Mouse (Mus musculus): ENCODE results near the gene Rtkn. TPM values are rescaled to one million over a fixed set of nuclear protein-coding genes. Genes with fewer than 3 reads are reported as not detected.
A peak's percentile ranks its signal among the peaks of the same experiment; 100 is the strongest.

The Rtkn gene
- total RNA-seq (2021) = 10 to 100 TPM; 30.3 to 34.4 TPM

DNA sequence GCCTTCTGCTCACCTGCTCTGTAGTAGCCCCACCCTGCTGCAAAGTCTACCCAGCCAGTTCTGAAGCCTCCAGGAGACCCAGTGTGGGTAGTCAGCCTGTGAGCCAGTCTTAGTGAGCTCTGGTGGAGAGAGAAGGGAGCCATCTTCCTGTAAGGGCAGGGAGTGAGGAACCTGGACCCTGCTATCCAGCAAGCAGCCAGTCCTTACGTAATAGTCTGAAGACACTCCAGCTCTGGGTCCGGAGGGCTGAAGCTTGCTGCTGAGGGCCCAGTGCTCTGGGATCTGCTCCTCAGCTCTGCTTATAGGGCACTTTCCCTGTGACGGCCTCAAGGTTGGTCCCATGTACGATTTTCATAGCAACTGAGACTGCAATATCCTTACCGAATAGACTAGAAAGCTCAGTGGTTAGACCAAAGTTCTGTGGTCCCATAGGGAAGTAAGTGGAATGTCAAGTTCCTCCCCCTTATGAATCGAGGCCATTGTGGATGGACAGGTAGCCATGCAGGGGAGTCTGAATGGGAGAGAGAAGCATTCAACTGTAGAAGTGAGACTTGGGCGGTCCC lies at the start of gene Rtkn:
Rtkn (plus strand) TSS at position 513 of the 563 bp plus-strand sequence.
- intact Hi-C loops (cut with DNase I) = no loop called here
- DNase-seq (ENCODE audit: extremely low spot score in 1 of 2, low spot score in 2 of 2) = no peak

DNA sequence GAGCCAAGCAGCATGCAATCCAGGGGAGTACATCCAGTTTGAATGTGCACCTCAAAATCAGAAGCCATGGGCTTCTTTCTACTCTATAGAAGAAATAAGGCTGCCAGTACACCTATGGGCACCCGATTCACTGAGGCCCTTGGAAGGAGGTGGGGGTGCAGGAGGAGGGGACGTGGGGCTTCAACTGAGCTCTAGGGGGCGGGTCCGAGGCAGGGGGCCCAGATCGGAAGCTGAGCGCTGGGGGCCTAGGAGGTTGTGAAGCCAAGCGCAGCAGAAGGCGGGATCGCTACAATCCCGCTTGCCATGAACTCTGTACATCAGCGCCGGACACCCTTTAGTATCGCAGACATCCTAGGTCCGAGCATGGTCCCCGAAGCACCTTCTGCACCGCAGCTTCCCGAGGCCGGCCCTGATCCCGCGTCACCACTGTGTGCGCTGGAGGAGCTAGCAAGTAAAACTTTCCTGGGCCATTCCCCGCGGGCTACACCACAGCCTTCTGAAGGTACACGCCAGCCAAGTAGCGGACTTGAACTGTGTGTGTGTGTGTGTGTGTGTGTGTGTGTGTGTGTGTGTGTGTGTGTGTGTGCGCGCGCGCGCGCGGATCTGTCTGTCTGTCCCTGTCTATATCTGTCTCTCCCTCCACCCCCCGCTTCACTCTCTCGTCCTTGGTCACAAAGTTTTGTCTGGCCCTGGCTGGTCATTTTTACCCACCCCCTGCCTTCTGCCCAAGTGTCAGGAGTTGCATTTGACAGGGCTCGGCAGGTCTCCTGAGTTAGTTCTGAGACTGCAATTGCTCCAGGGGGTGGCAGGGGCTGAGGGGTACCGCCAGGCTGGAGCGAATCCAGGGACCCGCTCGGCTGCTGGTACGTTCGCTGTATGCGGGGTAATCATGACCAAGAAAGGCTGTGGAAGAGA lies 48.9 kb upstream of the Rtkn start, which contains the start of gene Lbx2:
Lbx2 (plus strand) TSS at position 247 of the 915 bp plus-strand sequence.
- intact Hi-C loops (cut with DNase I) = no loop called here

GRCm38 (mm10) chr6:83087205-83087925 lies 47.9 kb upstream of the Rtkn start:
- intact Hi-C loops (cut with DNase I) = no loop called here

More for the DNA sequence above, 48.9 kb upstream of the Rtkn start, which contains the start of gene Lbx2:
- DNase-seq (ENCODE audit: extremely low spot score in 1 of 2, low spot score in 2 of 2) = no peak

GRCm38 (mm10) chr6:83087926-83088260 lies 47.4 kb upstream of the Rtkn start:
- DNase-seq (ENCODE audit: extremely low spot score in 1 of 2, low spot score in 2 of 2) = no peak
- intact Hi-C loops (cut with DNase I) = no loop called here

More at GRCm38 (mm10) chr6:83087205-83087925, 47.9 kb upstream of the Rtkn start:
- DNase-seq (ENCODE audit: extremely low spot score in 1 of 2, low spot score in 2 of 2) = peak in 1 of 2 experiments; percentile 40

DNA sequence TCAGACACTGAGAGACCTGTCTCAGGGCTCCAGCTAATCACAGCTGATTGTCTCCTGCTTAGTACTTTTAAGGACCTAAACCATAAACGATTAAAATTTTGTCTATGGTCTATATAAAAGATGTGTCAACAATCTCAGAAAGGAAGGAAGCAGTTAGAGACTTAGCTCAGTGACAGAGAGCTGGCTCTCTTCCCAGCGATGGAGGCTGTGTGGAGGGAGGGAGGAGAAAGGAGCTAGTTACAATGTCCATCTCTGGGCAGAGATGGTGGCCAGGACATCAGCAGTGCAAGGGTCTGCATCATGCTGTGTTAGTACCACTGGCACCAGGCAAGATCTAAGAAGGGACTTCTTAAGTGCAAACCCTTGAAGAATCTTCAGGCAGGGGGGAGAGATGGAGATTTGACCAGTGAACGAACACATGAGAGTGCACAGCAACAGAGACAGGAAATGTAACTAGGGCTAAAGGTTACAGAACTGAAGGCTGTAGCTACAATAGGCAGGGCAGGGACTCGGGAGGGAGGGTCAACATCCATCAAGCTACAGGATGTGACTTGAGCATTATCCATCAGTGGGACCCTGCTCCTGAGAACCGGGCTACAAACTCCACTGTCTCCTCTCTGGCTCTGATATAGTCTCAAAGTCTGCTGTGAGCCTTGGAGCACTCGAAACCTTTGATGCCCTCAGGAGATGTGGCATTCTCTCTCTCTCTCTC lies 42.7 kb upstream of the Rtkn start:
- intact Hi-C loops (cut with DNase I) = no loop called here
- no peak for DNase-seq (ENCODE audit: extremely low spot score in 1 of 2, low spot score in 2 of 2)

DNA sequence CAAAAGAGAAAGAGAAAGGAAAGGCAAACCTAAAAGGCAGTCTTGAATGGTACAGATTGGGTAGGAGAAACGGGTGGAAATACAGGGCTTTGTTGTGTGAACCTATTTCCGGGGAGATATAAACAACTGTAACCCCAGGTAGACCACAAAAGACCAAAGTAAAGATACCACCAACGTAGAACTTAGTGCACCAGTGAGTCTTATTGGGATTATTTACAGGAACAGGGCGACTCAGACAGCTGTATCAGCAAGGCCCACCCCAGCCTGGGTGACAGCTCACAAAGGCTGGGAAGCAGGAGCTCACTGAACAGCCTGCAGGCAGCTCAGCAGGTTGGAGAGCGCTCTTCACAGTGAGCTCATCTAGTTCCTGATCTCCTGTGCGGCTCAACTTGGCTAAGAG lies 39.3 kb upstream of the Rtkn start:
- intact Hi-C loops (cut with DNase I) = no loop called here
- no peak for DNase-seq (ENCODE audit: extremely low spot score in 1 of 2, low spot score in 2 of 2)

- DNase-seq (ENCODE audit: extremely low spot score in 1 of 2, low spot score in 2 of 2) = no peak
- intact Hi-C loops (cut with DNase I) = no loop called here
Observed at GRCm38 (mm10) chr6:83098411-83098810, 36.9 kb upstream of the Rtkn start.

GRCm38 (mm10) chr6:83101316-83101687 lies 34.0 kb upstream of the Rtkn start, which contains the start of the genes Ccdc142 and Gm42688:
Ccdc142 (plus strand) TSS chr6:83101601.
Gm42688 (plus strand) TSS chr6:83101617.
- DNase-seq (ENCODE audit: extremely low spot score in 1 of 2, low spot score in 2 of 2) = peak; percentile 90
- intact Hi-C loops (cut with DNase I) = loop anchor here (2.0 kb wide), 1 partner anchor 105 kb away; no protein-coding TSS in a partner anchor

- DNase-seq (ENCODE audit: extremely low spot score in 1 of 2, low spot score in 2 of 2) = peak in 1 of 2 experiments; percentile 84
Observed at GRCm38 (mm10) chr6:83101688-83102556, 33.3 kb upstream of the Rtkn start.

DNA sequence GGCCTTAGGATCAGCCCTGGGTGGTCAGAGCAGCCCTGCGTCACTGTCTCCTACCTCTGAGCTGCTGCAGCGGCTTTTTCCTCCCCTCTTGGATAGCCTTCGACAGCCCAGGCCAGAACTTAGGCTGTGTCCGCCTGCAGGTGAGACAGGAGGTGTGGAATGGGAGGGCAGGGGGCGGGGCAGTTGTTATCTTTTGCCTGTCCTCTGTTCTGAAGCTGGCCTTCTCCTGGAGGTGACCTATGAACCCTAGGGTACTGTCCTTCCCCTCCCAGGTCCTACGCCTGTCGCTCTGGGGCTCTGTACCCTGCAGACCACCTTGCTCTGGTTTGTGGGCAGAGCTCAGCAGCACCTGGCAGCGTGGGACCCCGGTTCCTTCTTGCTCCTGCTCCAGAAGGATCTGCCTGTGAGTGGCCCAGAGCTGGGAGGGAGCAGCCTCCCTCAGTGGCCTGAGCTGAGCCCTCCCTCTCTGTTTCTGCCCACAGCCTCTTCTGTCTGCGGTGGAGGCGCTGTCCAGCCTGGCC lies 32.1 kb upstream of the Rtkn start:
- intact Hi-C loops (cut with DNase I) = no loop called here

More at GRCm38 (mm10) chr6:83101688-83102556, 33.3 kb upstream of the Rtkn start:
- intact Hi-C loops (cut with DNase I) = loop anchor here (2.0 kb wide), 1 partner anchor 105 kb away; no protein-coding TSS in a partner anchor

DNA sequence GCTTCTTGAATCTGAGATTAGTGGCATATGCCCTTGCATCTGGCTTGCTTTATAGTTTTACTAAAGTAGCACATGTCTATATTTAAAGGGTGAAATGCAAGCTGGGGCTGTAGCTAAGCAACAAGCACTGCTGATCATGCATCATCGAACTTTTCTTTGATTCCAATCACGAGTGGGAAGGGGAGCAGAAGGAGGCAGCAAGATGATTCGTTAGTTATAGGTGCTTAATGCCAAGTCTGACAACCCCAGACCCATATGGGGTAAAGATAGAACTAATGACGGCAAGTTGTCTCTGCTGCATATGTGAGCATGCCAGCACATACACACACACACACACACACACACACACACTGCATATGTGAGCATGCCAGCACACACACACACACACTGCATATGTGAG lies 31.1 kb upstream of the Rtkn start:
- intact Hi-C loops (cut with DNase I) = no loop called here
- DNase-seq (ENCODE audit: extremely low spot score in 1 of 2, low spot score in 2 of 2) = no peak

More for the DNA sequence above, 32.1 kb upstream of the Rtkn start:
- no peak for DNase-seq (ENCODE audit: extremely low spot score in 1 of 2, low spot score in 2 of 2)

DNA sequence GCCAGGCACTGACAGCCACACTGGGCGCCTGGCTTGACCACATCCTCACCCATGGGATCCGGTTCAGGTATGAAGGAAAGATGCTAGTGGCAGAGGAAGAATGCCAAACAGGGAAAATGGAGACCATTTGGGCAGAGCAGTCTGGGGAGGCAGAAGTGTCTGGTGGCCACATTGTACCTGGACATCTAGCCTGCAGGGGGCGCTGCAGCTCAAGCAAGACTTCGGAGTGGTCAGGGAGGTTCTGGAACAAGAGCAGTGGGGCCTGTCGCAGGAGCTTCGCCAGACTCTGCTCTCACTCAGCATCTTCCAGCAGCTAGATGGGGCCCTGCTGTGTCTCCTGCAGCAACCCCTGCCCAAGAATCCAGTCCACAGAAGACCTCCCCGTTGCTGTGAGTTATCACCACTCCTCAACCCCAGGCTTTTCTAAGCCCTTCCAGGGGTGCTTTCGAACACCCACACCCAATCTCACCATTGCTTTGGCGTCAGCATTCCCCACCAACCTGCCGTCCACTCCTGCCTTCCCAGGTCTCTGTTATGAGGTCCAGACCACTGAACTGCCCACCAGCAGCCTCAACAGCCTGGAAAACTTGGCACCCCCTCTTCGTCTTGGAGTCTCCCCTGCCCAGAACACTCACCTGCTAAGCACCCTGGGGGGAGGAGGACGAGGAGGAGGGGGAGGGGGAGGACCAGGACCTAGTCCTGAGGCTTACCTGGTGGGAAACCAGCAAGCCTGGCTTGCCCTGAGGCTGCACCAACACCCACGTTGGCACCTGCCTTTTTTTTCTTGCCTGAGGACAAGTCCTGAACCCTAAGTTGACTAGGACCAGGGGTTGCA lies 27.5 kb upstream of the Rtkn start:
- intact Hi-C loops (cut with DNase I) = no loop called here
- DNase-seq (ENCODE audit: extremely low spot score in 1 of 2, low spot score in 2 of 2) = peak in 1 of 2 experiments; percentile 86

GRCm38 (mm10) chr6:83108762-83109668 lies 26.2 kb upstream of the Rtkn start, which contains the start of gene Mrpl53:
Mrpl53 (plus strand) TSS chr6:83109040.
- intact Hi-C loops (cut with DNase I) = no loop called here
- DNase-seq (ENCODE audit: extremely low spot score in 1 of 2, low spot score in 2 of 2) = peak in 1 of 2 experiments; percentile 88

DNA sequence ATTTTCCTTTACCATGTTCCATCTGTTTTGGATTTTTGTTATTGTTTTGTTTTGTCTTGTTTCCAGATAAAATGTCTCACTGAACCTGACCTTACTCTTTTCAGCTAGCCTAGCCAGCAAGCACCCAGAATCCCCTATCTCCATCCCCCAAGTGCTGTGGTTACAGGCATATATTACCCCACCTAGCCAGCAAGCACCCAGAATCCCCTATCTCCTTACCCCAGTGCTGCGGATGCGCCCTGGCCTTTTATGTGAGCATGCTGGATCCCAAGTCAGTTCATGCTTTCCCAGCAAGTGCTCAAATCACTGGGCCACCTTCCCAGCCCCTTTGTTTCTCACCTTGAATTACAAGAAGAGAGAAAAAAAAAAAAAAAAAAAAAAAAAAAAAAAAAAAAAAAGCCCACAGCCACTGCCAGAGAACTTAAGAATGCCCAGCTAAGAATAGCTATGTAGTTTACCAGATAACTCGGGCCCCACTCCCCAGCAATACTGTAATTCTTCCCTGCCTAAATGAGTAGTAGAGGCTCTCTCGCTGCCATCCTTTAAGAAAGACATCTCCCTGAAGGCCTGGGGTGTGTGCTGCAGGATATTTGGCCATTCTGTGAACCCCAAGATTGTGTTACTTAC lies 23.6 kb upstream of the Rtkn start:
- intact Hi-C loops (cut with DNase I) = no loop called here

GRCm38 (mm10) chr6:83115011-83115671 lies 20.1 kb upstream of the Rtkn start, which contains the start of gene Mogs:
Mogs (plus strand) TSS chr6:83115496.
- intact Hi-C loops (cut with DNase I) = no loop called here
- peak; percentile 89 to 97 for DNase-seq (ENCODE audit: extremely low spot score in 1 of 2, low spot score in 2 of 2)

More for the DNA sequence above, 23.6 kb upstream of the Rtkn start:
- no peak for DNase-seq (ENCODE audit: extremely low spot score in 1 of 2, low spot score in 2 of 2)
